Mouse (Mus musculus): ENCODE measurements around the gene Kcng3. TPM values are rescaled to one million over a fixed set of nuclear protein-coding genes. Genes with fewer than 3 reads are reported as not detected.

The Kcng3 gene
- not detected for total RNA-seq (2023)

GRCm38 (mm10) chr17:83631783-83632652 is at the start of gene Kcng3:
Kcng3 (minus strand) TSS chr17:83631895.

Other genes starting within 250 kb of the Kcng3 start
- 100 to 1,000 TPM; 215 to 217 TPM for gene Cox7a2l, start 114.6 kb downstream of the Kcng3 start, total RNA-seq (2023)
- 100 to 1,000 TPM; 116 to 135 TPM for gene Mta3, start 74.3 kb upstream of the Kcng3 start, total RNA-seq (2023)
- gene Haao, start 216.1 kb upstream of the Kcng3 start, total RNA-seq (2023): 100 to 1,000 TPM; 158 to 237 TPM